Mouse (Mus musculus) cerebellum, postnatal 25 days (tissue): Measurements from ENCODE around the gene Aebp2.
"Not testable (repeated sequence)": the region's sequence is repeated elsewhere in the genome, so short reads cannot be mapped to it uniquely, and the experiment has no call there.

Source experiments
- DNase-seq, 2 experiments: peaks; one replicate each; pipeline ENCODE4 v3.0.0; 2021; ENCODE audit warnings: mixed read lengths in 2 of 2

Aebp2 gene

DNA sequence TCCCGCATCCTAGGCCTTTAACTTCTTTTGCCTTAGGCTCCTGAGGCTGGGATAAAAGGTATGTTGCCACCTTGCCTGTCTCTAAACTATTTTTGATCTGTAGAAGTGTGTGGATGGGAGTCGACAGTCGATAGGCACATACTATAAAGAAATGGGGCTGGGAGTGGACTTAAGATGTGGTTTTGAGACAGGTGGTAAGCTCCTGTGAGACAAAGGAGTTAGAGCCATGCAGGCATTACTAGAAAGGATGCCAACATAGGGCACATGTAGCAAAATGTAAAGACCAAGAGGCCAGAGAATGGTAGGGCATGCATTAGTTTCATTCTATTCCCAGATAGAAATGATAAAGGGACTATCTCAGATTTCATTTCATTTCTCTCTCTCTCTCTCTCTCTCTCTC is 34.5 kb downstream of the Aebp2 start:
- no peak for DNase-seq

DNA sequence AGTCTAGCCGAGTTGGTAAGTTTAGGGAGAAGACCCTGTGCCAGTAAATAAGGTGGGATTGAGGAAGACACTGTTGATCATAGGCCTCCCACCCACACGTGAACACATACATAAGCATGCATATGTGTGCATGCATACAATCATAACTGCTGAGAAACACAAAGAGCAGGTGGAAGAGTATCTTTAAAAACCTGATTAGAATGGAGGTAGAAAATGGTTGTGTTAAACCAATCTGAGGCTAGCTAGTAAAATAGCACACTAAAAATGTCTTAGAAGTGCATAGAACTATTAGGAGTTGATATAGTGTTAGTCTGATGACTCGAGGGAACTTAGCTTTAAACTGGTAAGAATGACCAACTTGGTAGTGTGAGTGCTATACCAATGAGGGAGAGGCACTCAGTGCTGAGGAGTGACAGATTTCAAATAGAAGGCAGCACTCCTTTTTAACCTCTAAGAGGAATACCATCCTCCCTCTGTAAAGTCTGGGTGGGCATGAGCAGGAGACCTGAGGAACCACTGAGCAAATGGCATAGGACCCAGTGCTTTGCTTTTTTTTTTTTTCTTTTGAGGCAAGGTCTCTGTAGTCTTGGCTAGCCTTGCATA is 35.6 kb downstream of the Aebp2 start:
- DNase-seq, result no peak

DNA sequence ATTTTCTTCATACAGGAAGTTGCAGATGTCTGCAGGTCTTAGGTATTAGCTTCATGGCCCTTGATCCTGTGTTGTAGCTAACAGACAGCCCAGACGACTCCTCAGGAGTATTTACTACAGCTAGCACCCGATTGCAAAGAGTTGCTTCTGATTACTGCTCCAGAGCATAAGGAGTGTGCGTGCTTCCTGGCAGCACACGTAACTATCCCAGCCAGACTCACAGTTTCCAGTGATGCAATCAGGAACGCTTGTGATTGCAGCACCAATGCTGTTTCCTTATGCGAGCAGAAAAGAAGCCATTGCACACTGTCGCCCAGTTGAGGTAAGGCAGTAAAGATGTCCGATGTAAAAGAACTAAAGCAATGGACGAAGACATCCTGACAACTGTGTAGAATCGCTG is 38.6 kb downstream of the Aebp2 start:
- no peak for DNase-seq

GRCm38 (mm10) chr6:140661777-140662176 is 39.3 kb downstream of the Aebp2 start:
- no peak for DNase-seq

GRCm38 (mm10) chr6:140662290-140662689 is 39.8 kb downstream of the Aebp2 start:
- DNase-seq, result no peak

DNA sequence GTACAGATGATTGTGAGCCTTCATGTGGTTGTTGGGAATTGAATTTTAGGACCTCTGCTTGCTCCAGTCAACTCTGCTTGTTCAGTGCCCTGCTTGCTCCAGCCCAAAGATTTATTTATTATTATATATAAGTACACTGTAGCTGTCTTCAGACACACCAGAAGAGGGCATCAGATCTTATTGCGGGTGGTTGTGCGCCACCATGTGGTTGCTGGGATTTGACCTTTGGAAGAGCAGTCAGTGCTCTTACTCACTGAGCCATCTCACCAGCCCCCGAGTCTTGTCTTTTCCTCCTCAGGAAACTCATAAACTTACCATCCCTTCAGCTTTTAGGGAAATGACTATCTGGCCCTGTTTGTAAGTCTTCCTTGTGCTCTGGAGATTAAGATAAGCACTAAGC is 40.2 kb downstream of the Aebp2 start:
- DNase-seq, result not testable (repeated sequence)

DNA sequence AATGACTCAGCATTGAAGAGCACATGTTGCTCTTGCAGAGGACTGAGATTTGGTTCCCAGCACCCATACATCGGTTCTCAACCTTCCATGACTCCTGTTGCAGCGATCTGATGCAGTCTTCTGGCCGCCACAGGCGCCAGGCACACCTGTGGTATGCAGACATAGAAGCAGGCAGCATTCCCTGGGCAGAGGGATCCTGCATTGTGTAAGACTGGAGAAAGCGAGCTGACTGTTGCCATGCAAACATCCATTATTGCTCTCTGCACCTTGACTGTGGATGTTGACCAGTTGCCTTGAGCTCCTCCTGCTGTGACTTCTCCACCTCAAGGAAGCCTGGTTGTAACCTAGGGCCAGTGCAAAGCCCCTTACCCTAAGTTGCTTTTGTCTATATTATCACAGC is 42.1 kb downstream of the Aebp2 start:
- peak in 1 of 2 experiments; percentile 4 for DNase-seq

DNA sequence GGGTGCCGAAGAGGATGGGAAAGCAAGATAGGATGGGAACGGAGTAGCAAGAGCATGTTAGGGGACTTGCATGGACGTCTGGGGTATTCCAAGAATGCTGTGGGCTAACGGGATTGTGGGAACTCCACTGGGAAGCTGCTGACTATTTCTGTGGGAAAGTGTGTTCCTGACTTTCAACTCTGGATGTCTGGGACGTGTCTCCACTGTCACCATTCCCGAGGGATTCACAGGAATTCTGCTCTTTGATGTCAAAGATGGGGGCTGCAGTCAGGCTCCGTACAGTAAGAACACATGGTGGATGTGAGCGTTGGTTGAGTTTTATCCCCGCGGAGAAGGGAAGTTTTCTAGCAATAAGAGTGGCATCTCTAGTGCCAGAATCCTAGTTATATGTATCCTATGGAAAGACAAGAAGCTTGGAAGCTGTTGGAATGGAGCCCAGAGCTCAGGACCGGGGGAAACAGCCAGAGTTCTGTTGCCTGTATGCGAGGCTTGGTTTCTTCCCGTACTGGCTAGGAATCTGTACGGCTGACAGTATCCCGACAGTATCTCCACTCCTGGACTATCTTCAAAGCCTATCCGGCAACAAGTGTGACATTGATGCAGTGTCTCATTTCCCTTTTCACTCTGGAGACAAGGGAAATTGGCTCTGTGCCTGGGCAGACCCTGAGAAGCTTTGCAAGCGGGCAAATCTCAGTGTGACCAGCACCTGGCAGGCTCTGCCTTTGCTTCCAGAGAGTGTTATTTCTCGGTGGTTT is 44.2 kb downstream of the Aebp2 start:
- DNase-seq, result peak; percentile 51 to 61

DNA sequence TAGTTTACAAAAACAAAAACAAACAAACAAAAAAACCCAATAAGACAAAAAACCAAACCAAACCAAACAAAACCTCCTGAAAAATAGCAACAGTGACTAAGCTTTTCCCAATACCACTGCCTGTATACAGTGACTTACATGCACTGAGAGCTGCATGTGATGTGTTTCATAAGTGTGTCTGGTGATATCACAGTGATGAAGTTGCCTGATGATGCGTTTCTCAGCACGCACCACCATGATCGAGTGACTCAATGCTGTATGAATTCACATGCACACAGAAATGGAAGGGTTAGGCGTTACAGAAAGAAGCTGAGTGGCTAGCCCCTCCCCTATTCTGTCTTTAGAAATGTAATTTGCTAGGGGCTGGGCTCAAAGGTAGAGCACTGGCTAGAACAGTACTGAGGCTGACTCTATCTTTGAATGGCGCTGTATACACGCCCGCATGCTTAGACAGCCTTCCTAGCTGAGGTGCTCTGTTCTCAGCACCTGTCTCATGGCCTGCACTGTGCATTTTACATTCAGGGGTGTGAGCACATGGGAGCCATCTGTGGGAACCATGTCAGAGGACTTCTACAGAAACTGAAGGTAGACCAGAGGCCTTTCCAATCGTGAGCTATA is 44.9 kb downstream of the Aebp2 start:
- DNase-seq, result no peak

DNA sequence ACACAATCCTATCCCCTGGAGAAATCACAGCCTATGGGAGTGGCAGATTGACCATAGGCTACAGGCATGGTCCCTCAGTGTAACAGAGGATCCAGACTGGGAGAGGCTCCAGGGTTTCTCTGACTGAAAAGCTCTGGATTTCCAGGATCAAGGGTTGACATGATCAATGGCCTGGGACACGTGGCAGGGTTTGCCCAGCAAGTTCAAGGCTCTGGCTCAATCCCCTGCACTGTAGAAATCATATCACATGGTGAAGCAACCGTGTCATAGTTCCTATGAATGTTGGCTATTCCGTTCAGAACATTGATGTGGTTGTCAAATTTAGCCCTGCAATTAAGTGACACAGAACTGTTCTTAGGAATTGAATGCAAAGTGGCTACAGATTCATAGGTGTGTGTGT is 52.0 kb downstream of the Aebp2 start:
- DNase-seq, result no peak

DNA sequence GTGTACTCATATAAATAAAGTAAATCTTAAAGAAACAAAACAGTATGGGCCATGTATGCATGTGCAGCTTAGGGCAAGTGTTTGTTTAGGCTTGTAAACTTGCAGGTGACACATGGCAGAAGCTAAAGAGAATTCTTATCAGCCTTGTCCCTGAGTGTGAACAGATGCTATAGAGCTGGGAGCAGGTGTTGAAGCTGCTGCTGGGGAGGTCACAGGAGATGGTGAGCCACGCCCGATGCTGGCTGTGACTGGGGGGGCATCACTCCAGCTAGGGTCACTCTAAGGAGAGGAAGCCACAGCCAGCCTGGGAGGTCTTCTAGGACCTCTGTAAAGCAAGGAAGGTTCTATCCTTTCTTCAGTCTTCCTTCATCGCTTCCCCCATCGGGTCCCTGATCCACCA is 53.6 kb downstream of the Aebp2 start:
- no peak for DNase-seq

GRCm38 (mm10) chr6:140677041-140677440 is 54.6 kb downstream of the Aebp2 start:
- DNase-seq, result no peak

GRCm38 (mm10) chr6:140677960-140678359 is 55.5 kb downstream of the Aebp2 start:
- no peak for DNase-seq

DNA sequence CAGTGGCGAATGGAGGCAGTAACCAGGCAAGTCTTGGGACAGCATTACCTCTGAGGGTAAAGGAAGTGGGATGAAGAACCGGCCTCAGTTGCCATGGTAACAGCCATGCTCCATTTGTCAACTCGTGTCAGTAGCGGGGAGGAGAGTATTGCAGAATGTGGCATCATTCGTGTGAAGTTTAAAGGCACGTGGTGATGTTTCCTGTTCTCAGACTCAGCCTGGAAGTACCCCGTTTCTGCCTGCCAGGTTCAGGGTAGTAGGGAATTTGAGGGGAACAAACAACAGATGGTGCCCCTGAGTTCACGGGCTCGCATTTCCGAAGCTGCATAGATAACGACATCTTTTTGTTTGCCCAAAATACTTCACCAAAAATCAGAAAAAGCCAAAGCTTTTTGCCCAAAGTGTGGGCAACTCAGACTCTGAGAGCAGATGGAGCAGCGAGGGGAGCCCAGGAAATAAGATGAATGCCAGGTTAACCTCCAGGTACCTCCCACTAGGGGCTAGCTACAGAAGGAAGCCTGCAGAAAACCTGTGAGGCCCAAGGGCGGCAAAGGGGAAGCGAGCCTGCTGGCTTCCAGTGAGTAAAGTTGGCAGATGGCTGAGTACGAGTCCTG is 56.3 kb downstream of the Aebp2 start:
- peak; percentile 81 for DNase-seq

GRCm38 (mm10) chr6:140680713-140681112 is 58.2 kb downstream of the Aebp2 start:
- no peak for DNase-seq

DNA sequence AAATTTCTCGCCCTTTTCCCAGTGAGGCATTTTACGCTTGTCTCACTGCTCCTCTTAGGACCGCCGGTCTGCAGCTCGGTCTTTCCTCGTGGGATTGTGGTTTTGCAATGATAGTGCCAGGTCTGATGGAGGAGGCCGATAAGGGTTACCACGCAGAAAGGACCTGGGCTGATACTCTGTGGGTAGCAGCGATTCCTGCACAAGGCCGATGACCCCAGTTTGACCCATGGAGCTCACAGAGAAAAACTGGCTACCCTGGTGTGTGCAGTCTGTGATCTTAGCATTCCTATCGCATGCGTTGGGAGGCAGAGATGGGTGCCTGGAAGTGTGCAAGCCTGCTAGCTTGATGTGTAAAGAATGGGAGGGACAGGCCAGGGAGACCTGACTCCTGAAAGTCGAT is 60.4 kb downstream of the Aebp2 start:
- DNase-seq, result peak in 1 of 2 experiments; percentile 36

- no peak for DNase-seq
Measured at GRCm38 (mm10) chr6:140684403-140684802, 61.9 kb downstream of the Aebp2 start.

GRCm38 (mm10) chr6:140689617-140690404 is 67.3 kb downstream of the Aebp2 start:
- DNase-seq, result peak; percentile 41 to 51

GRCm38 (mm10) chr6:140692160-140692559 is 69.7 kb downstream of the Aebp2 start:
- no peak for DNase-seq

- DNase-seq, result peak in 1 of 2 experiments; percentile 38
Measured at GRCm38 (mm10) chr6:140696192-140696879, 73.9 kb downstream of the Aebp2 start.

- DNase-seq, result peak; percentile 47 to 57
Measured at GRCm38 (mm10) chr6:140697994-140698393, 75.5 kb downstream of the Aebp2 start.

- DNase-seq, result no peak
Measured at GRCm38 (mm10) chr6:140698596-140698995, 76.1 kb downstream of the Aebp2 start.
